Comparison of ENCODE assay signal across 21 mouse cellular contexts in the genomic region with DNA sequence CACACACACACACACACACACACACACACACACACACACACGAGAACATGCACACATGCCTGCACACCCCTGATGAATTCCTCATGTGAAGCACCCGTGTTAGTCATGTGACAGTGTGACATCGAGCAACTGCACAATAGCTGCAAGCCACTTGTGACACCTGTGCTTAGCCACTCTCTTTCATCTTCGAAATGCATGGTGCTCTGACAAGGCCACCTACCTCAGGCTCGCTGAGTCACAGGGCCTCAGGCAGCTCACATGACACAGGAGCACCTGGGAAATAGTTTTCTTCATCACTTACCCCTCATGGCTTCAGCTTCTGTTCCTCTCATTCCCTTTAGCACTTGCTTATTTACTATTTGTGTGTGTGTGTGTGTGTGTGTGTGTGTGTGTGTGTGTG.
"Had no signal": no experiment of that assay in that cellular context is flagged by ENCODE, and none has a peak within 500 bp of the region (broad histone marks: within the 10 kb centered on the region; RNA-seq: fewer than 3 reads in every experiment).

No protein-coding gene starts in this region.

- H3K36me3 ChIP-seq: limb, embryonic 10.5 days; limb, embryonic 13.5 days; liver, embryonic 13.5 days; midbrain, embryonic 15.5 days; neural tube, embryonic 12.5 days; neural tube, embryonic 15.5 days had no signal

- H3K4me2 ChIP-seq: limb, embryonic 13.5 days; liver, embryonic 13.5 days; midbrain, embryonic 11.5 days; midbrain, embryonic 15.5 days; neural tube, embryonic 12.5 days; neural tube, embryonic 15.5 days had no signal

- H3K4me3 ChIP-seq: layer of hippocampus, adult 2 months; limb, embryonic 10.5 days; limb, embryonic 13.5 days; liver, embryonic 13.5 days; midbrain, embryonic 15.5 days; neural tube, embryonic 12.5 days; neural tube, embryonic 15.5 days had no signal

- H3K27me3 ChIP-seq: liver, embryonic 13.5 days; midbrain, embryonic 15.5 days; neural tube, embryonic 12.5 days; neural tube, embryonic 15.5 days had no signal

- ATAC-seq: midbrain, embryonic 15.5 days had no signal

- H3K9me3 ChIP-seq: limb, embryonic 10.5 days; limb, embryonic 13.5 days; liver, embryonic 13.5 days; midbrain, embryonic 15.5 days; neural tube, embryonic 12.5 days had no signal

- H3K27ac ChIP-seq: kidney, postnatal 0 days; layer of hippocampus, adult 2 months; limb, embryonic 10.5 days; limb, embryonic 13.5 days; liver, embryonic 13.5 days; midbrain, embryonic 15.5 days; neural tube, embryonic 12.5 days; neural tube, embryonic 15.5 days; stomach, postnatal 0 days had no signal

- DNase-seq: kidney, adult 18-20 months; kidney, adult 9 months; kidney, postnatal 25 days; layer of hippocampus, adult 9-11 months; liver; liver, embryonic 13.5 days; lung, adult 2 months; lung, postnatal 14 days; lung, postnatal 4 days; right cerebral cortex, adult 18-20 months; right cerebral cortex, postnatal 14 days; right cerebral cortex, postnatal 4 days had no signal

- H3K9ac ChIP-seq: limb, embryonic 13.5 days; liver, embryonic 13.5 days; midbrain, embryonic 15.5 days; neural tube, embryonic 12.5 days; neural tube, embryonic 15.5 days had no signal

- H3K4me1 ChIP-seq: liver, embryonic 13.5 days; midbrain, embryonic 15.5 days; neural tube, embryonic 12.5 days; neural tube, embryonic 15.5 days had no signal
